Mouse (Mus musculus) Patski (cell line): Measurements from ENCODE around the gene Alg14. TPM values are rescaled to one million over a fixed set of nuclear protein-coding genes. Genes with fewer than 3 reads are reported as not detected.
A peak's percentile ranks its signal among the peaks of the same experiment; 100 is the strongest.

Source experiments
- ATAC-seq: fragments of 100-300 bp; one replicate; pipeline ENCODE4 v1.8.0; 2021
- CTCF ChIA-PET: fragments of 350-600 bp; sonication (Branson Sonifier 250); formaldehyde crosslinking; loops from one replicate; lab custom pipeline; 2022; ENCODE audit warnings: inconsistent platforms; lab: Charles Lee
- POLR2A ChIA-PET: fragments of 350-600 bp; sonication (Branson Sonifier 250); formaldehyde crosslinking; loops from one replicate; lab custom pipeline; 2022; ENCODE audit warnings: antibody characterized with exemption, inconsistent platforms; lab: Charles Lee
- DNase-seq: peaks from one replicate; pipeline ENCODE4 v3.0.0-alpha.2; 2011; ENCODE audit warnings: low read depth, low spot score
- H3K27me3 ChIP-seq: fragments of 371-371 bp; one replicate; pipeline ENCODE4 v1.5.1; 2021
- CTCF ChIP-seq: fragments of 100-300 bp; IDR thresholded peaks from one replicate; pipeline ENCODE4 v1.5.1; 2021
- in situ Hi-C: fragments of 300-500 bp; cut with MboI; formaldehyde crosslinking; loops from 3 replicates; pipeline ENCODE4 v1.11.1; 2018; ENCODE audit warnings: low pct_unique_long_range_greater_than_20kb, mixed read lengths
- polyA plus RNA-seq: library from polyadenylated mRNA; unstranded; gene quantifications from one replicate; pipeline ENCODE4 v1.2.3, GENCODE M21; 2021

The Alg14 gene
- polyA plus RNA-seq, 1 experiment from 2014 or later: 53.5 TPM

DNA sequence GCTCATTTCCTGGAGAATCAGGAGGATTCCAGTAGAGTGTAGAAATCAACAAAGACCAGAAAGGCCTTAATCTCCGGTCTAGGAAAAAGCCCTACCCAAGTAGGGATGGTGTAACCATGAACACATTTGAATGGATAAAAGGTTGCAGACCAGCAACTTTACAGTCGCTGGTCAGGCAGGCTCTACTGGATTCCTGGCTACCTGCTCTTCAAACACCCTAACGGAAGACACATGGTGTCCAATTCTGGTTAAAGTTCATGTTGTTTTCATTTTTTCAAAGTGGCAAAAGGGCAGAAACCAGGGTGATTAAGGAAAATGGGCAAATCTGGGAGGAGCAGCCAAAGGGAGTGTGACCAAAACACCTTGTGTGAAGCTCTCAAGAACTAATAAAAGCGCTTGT is 14.6 kb upstream of the Alg14 start:
- no peak for ATAC-seq
- ChIA-PET CTCF (no interaction called here), POLR2A (interaction anchor here (0.7 kb wide), 1 partner anchor 286 kb away, joined by 4 read pairs; no protein-coding TSS in a partner anchor)
- TF ChIP-seq CTCF: no peak
- H3K27me3 ChIP-seq: no peaks in the 10 kb centered on the region
- in situ Hi-C loops: no loop called here
- DNase-seq: no peak

DNA sequence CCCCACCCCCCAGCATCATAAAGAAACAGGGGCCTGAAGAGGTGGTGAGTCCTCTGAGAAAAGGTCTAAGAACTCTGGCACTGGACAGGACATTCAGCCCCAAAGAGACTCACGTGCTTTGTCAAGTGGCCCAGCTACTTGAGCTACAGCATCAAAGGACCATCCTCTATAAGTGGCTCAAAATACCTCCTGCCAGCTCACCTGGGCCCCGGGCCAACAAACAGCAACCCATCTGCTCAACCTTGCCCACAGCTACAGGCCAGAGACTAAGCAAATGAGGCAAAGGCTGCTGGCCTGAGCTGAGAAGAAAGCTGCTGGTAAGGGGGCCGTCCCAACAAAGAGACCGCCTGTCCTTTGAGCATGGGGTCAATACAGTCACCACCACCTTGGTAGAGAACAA is 14.0 kb upstream of the Alg14 start:
- ChIA-PET CTCF (interaction anchor here (1.0 to 2.0 kb wide), 4 partner anchors 10 to 76 kb away, joined by 3 to 6 read pairs (median 4); no protein-coding TSS in a partner anchor), POLR2A (no interaction called here)
- ATAC-seq (no peak), DNase-seq (no peak)
- H3K27me3 ChIP-seq: no peaks in the 10 kb centered on the region
- no peak for TF ChIP-seq CTCF
- in situ Hi-C loops: no loop called here

DNA sequence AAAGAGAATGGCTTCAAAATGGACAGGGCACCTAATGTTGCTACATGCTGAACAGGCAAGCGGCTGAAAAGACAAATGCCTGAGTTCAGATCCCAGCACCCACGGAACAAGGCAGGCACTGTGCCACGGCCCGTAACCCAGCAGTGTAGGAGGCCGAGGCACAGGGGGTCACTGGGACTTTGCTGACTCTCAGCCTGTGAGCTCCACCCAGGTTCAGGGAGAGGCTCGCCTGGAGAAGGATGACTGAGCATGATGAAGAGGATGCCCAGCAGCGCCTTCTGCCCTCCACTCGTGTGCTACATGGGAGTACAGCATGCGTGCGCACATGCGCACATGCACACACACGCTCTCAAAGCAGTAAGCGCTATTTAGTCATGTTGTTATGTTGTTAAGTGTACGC is 11.9 kb upstream of the Alg14 start:
- ChIA-PET CTCF (interaction anchor here (2.0 kb wide), 1 partner anchor 8 kb away, joined by 6 read pairs; no protein-coding TSS in a partner anchor), POLR2A (no interaction called here)
- no peaks in the 10 kb centered on the region for H3K27me3 ChIP-seq
- no peak for DNase-seq
- no peak for TF ChIP-seq CTCF
- no peak for ATAC-seq
- in situ Hi-C loops: loop anchor here (5.0 kb wide), 1 partner anchor 107 kb away; the partner anchor contains the start of gene Rwdd3

DNA sequence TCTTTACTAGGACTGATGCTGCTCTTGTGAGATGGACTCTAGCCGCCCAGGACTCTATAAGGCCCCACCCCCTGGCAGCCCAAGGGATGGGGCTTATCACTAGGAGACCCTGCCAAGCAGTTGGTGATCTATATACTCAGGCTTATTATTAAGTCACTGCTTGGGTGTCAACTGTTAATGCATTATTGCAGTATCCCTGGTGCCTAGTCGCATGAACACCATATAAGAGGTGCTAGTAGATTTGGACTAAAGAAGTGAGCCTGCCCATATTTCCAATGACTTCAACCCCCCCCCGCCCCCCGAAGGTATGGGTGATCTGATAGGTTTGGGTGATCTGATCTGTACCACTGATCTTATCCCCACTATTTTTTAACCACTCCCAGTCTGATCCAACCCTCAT is 8.6 kb upstream of the Alg14 start, which contains the start of gene Tmem56:
Gene Tmem56, minus strand, starts transcription at position 101 of the 400 bp plus-strand sequence.
- in situ Hi-C loops: loop anchor here (5.0 kb wide), 1 partner anchor 111 kb away; the partner anchor contains the start of gene Rwdd3
- TF ChIP-seq CTCF: no peak
- ATAC-seq (no peak), DNase-seq (no peak)
- CTCF ChIA-PET: interaction anchor here (1.0 kb wide), 1 partner anchor 11 kb away, joined by 3 read pairs; no protein-coding TSS in a partner anchor
- POLR2A ChIA-PET: no interaction called here
- H3K27me3 ChIP-seq: no peaks in the 10 kb centered on the region

DNA sequence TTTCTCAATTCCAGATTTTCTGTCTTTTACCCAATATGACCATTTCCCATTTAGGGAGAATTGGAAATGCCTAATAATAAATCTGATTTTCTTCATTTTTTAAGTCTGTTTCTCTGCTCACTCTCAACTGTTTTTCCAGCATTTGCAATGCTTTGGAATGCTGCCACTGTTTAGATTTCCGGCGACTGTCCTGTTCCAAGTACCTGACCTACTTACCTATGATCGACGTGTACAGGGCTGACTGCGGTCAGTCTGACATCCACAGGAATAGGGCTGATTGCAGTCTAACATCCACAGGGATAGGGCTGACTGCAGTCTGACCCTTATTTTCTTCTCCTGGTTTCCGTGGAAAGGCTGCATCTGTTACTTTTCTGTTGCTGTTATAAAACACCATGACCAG is 6.4 kb upstream of the Alg14 start:
- in situ Hi-C loops: no loop called here
- ATAC-seq: no peak
- ChIA-PET POLR2A (no interaction called here), CTCF (no interaction called here)
- DNase-seq: no peak
- H3K27me3 ChIP-seq: no peaks in the 10 kb centered on the region
- TF ChIP-seq CTCF: no peak

DNA sequence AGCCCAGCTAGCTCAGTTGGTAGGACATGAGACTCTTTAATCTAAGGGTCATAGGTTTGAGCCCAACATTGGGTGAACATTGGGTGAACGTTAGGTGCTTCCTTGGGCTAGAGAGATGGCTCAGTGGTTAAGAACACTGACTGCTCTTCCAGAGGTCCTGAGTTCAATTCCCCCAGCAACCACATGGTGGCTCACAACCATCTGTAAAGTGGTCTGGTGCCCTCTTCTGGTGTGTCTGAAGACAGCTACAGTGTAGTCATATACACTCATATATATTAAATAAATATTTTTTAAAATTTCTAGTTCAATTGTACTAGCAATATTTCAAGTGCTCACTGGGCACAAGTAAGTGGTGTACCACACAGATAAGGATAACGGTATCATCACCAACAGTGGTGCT is 4.4 kb upstream of the Alg14 start:
- no peak for ATAC-seq
- CTCF ChIA-PET: interaction anchor here (1.2 to 1.8 kb wide), 3 partner anchors 9 to 116 kb away, joined by 3 to 6 read pairs (median 5); partner anchors contain the start of gene Rwdd3
- no peaks in the 10 kb centered on the region for H3K27me3 ChIP-seq
- POLR2A ChIA-PET: no interaction called here
- TF ChIP-seq CTCF: peak; percentile 68
- in situ Hi-C loops: no loop called here
- DNase-seq: no peak

DNA sequence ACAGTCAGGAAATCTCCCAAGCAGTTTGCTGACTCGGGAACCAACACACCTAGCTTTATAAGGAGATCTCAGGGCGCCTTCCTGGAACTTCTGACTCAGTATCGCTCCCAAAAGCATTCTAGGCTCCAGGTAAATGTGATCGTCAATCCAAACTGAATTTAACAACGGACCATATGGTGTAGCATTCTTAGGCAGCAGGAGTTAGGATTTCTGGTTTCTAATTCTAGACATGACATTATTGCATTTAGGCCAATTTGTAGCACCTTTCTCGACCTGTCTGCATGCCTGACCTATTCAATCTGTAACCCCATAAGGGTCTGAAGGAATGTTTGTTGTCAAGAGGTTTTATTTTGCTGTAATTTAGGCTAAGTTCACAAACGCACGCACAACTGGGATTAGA is 892 bp upstream of the Alg14 start:
- H3K27me3 ChIP-seq: no peaks in the 10 kb centered on the region
- POLR2A ChIA-PET: interaction anchor here (0.7 kb wide), 1 partner anchor 1490 kb away, joined by 3 read pairs; no protein-coding TSS in a partner anchor
- TF ChIP-seq CTCF: no peak
- DNase-seq: no peak
- CTCF ChIA-PET: interaction anchor here (0.8 kb wide), 1 partner anchor 18 kb away, joined by 3 read pairs; no protein-coding TSS in a partner anchor
- no peak for ATAC-seq
- in situ Hi-C loops: no loop called here

DNA sequence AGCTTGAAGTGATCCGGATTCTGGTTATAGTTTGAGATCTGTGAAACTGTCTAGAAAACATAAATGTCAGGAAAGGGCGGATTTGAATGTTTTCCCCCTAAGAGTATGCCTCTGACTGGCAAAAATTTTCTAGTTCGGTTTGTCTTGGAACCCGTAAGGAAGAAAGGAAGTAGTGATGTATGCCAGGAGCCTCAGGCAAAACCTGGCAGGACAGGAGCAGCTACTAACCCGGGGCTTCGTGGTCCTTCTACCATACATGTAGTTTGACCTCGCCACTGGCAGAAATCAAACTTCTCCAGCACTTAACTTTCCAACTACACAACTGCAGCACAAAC is 381 bp upstream of the Alg14 start:
- no peak for TF ChIP-seq CTCF
- peak; percentile 17 for ATAC-seq
- POLR2A ChIA-PET: interaction anchor here (0.7 kb wide), 1 partner anchor 1489 kb away, joined by 3 read pairs; no protein-coding TSS in a partner anchor

DNA sequence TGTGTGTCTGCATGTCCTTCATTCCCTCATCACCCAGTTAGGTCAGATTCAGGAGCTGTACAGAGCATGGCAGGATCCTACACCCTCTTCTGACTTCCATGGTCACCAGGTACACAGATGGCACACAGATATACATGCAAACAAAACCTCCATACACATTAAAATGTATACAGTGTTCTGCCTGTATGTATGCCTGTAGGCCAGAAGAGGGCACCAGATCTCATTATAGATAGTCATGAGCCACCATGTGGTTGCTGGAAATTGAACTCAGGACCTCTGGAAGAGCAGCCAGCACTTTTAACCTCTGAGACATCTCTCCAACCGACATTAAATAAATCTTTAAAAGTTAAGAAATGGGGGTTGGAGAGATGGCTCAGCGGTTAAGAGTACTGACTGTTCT is 2.6 kb downstream of the Alg14 start:
- in situ Hi-C loops: no loop called here
- CTCF ChIA-PET: interaction anchor here (1.0 to 1.5 kb wide), 3 partner anchors 9 to 206 kb away, joined by 3 to 4 read pairs (median 3); no protein-coding TSS in a partner anchor
- no peak for DNase-seq

More for the DNA sequence above, 381 bp upstream of the Alg14 start:
- CTCF ChIA-PET: interaction anchor here (0.8 to 0.9 kb wide), 2 partner anchors 17 to 120 kb away, joined by 3 to 4 read pairs; partner anchors contain the start of gene Rwdd3
- DNase-seq: no peak
- no peaks in the 10 kb centered on the region for H3K27me3 ChIP-seq
- in situ Hi-C loops: no loop called here

DNA sequence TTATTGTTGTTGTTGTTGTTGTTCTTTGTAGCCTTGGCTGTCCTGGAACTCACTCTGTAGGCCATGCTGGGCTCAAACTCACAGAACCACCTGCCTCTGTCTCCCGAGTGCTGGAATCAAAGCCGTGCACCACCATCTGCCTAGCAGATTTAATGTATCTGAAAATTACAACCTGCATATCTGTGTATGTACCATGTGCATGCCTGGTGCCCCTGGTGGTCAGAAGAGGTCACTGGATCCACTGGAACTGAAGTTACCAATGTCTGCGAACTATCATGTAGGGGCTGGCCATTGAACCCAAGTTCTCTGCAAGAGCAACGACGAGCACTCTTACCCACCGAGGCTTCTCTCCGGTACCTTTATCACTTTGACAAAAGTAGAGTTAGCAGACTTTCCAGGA is 15.1 kb downstream of the Alg14 start:
- in situ Hi-C loops: loop anchor here (5.0 to 10.0 kb wide), 2 partner anchors 431 to 458 kb away; no protein-coding TSS in a partner anchor
- peak; percentile 85 for TF ChIP-seq CTCF
- POLR2A ChIA-PET: no interaction called here
- ATAC-seq (peak; percentile 60), DNase-seq (no peak)
- no peaks in the 10 kb centered on the region for H3K27me3 ChIP-seq
- CTCF ChIA-PET: interaction anchor here (0.7 to 10.3 kb wide), 11 partner anchors 10 to 229 kb away, joined by 3 to 151 read pairs (median 4); no protein-coding TSS in a partner anchor

More for the DNA sequence above, 2.6 kb downstream of the Alg14 start:
- TF ChIP-seq CTCF: peak; percentile 68
- no peak for ATAC-seq
- no peaks in the 10 kb centered on the region for H3K27me3 ChIP-seq
- POLR2A ChIA-PET: no interaction called here
